Mouse (Mus musculus): Measurements from ENCODE around the gene Fgf22. TPM values are rescaled to one million over a fixed set of nuclear protein-coding genes. Genes with fewer than 3 reads are reported as not detected.

The Fgf22 gene
- polyA plus RNA-seq, 1 experiment, result 1.0 TPM

GRCm38 (mm10) chr10:79779784-79780663, 25.1 kb downstream of the Fgf22 start:
- no peak overlapping the region for H3K27ac ChIP-seq (ENCODE audit: insufficient read depth, low read length)
- H3K27me3 ChIP-seq (ENCODE audit: control insufficient read depth, insufficient read depth, low read length, poor library complexity, severe bottlenecking), result no peaks in the 10 kb centered on the region
- no peaks in the 10 kb centered on the region for H3K9me3 ChIP-seq (replicated peaks; ENCODE audit: control insufficient read depth, insufficient read depth, low read length, poor library complexity, severe bottlenecking)
- TF ChIP-seq CTCF (IDR thresholded peaks at IDR 0.05; ENCODE audit: low read depth, low read length) (peak; percentile 79), POLR2A (IDR thresholded peaks at IDR 0.05; ENCODE audit: insufficient read depth, low read length) (no peak), EP300 (IDR thresholded peaks at IDR 0.05; ENCODE audit: insufficient read depth, low read depth, low read length) (peak; percentile 26; the same call in 1 of the 2 replicates)
- no peaks in the 10 kb centered on the region for H3K4me1 ChIP-seq (ENCODE audit: control insufficient read depth, insufficient read depth, low read length)
- H3K4me3 ChIP-seq (ENCODE audit: low read depth, low read length), result peak overlapping the region; percentile 73
- H3K9ac ChIP-seq (ENCODE audit: low read depth, poor library complexity, severe bottlenecking), result no peak overlapping the region
- no peaks in the 10 kb centered on the region for H3K36me3 ChIP-seq (ENCODE audit: control insufficient read depth, insufficient read depth, low read length, poor library complexity, severe bottlenecking)

- Histone ChIP-seq H3K9me3 (replicated peaks; ENCODE audit: control insufficient read depth, insufficient read depth, low read length, poor library complexity, severe bottlenecking) (no peaks in the 10 kb centered on the region), H3K4me1 (ENCODE audit: control insufficient read depth, insufficient read depth, low read length) (no peaks in the 10 kb centered on the region), H3K9ac (ENCODE audit: low read depth, poor library complexity, severe bottlenecking) (no peak overlapping the region), H3K27ac (ENCODE audit: insufficient read depth, low read length) (no peak overlapping the region), H3K27me3 (ENCODE audit: control insufficient read depth, insufficient read depth, low read length, poor library complexity, severe bottlenecking) (no peaks in the 10 kb centered on the region), H3K36me3 (ENCODE audit: control insufficient read depth, insufficient read depth, low read length, poor library complexity, severe bottlenecking) (no peaks in the 10 kb centered on the region), H3K4me3 (ENCODE audit: low read depth, low read length) (peak overlapping the region; percentile 73)
- no peak for TF ChIP-seq EP300 (IDR thresholded peaks at IDR 0.05; ENCODE audit: insufficient read depth, low read depth, low read length)
- TF ChIP-seq POLR2A (IDR thresholded peaks at IDR 0.05; ENCODE audit: insufficient read depth, low read length), result no peak
- no peak for TF ChIP-seq CTCF (IDR thresholded peaks at IDR 0.05; ENCODE audit: low read depth, low read length)
Observed at GRCm38 (mm10) chr10:79780664-79781015, 25.8 kb downstream of the Fgf22 start.

GRCm38 (mm10) chr10:79781139-79781538, 26.3 kb downstream of the Fgf22 start:
- H3K4me1 ChIP-seq (ENCODE audit: control insufficient read depth, insufficient read depth, low read length), result no peaks in the 10 kb centered on the region
- H3K9me3 ChIP-seq (replicated peaks; ENCODE audit: control insufficient read depth, insufficient read depth, low read length, poor library complexity, severe bottlenecking), result no peaks in the 10 kb centered on the region
- no peak overlapping the region for H3K9ac ChIP-seq (ENCODE audit: low read depth, poor library complexity, severe bottlenecking)
- H3K36me3 ChIP-seq (ENCODE audit: control insufficient read depth, insufficient read depth, low read length, poor library complexity, severe bottlenecking), result no peaks in the 10 kb centered on the region
- TF ChIP-seq CTCF (IDR thresholded peaks at IDR 0.05; ENCODE audit: low read depth, low read length) (no peak), POLR2A (IDR thresholded peaks at IDR 0.05; ENCODE audit: insufficient read depth, low read length) (no peak), EP300 (IDR thresholded peaks at IDR 0.05; ENCODE audit: insufficient read depth, low read depth, low read length) (no peak)
- no peaks in the 10 kb centered on the region for H3K27me3 ChIP-seq (ENCODE audit: control insufficient read depth, insufficient read depth, low read length, poor library complexity, severe bottlenecking)
- H3K27ac ChIP-seq (ENCODE audit: insufficient read depth, low read length), result no peak overlapping the region
- peak overlapping the region; percentile 25 for H3K4me3 ChIP-seq (ENCODE audit: low read depth, low read length)

GRCm38 (mm10) chr10:79781956-79782355, 27.1 kb downstream of the Fgf22 start:
- no peak for TF ChIP-seq EP300 (IDR thresholded peaks at IDR 0.05; ENCODE audit: insufficient read depth, low read depth, low read length)
- no peak for TF ChIP-seq CTCF (IDR thresholded peaks at IDR 0.05; ENCODE audit: low read depth, low read length)
- TF ChIP-seq POLR2A (IDR thresholded peaks at IDR 0.05; ENCODE audit: insufficient read depth, low read length), result no peak
- H3K27ac ChIP-seq (ENCODE audit: insufficient read depth, low read length), result no peak overlapping the region
- H3K9me3 ChIP-seq (replicated peaks; ENCODE audit: control insufficient read depth, insufficient read depth, low read length, poor library complexity, severe bottlenecking), result no peaks in the 10 kb centered on the region
- no peaks in the 10 kb centered on the region for H3K36me3 ChIP-seq (ENCODE audit: control insufficient read depth, insufficient read depth, low read length, poor library complexity, severe bottlenecking)
- H3K27me3 ChIP-seq (ENCODE audit: control insufficient read depth, insufficient read depth, low read length, poor library complexity, severe bottlenecking), result no peaks in the 10 kb centered on the region
- no peak overlapping the region for H3K9ac ChIP-seq (ENCODE audit: low read depth, poor library complexity, severe bottlenecking)
- H3K4me1 ChIP-seq (ENCODE audit: control insufficient read depth, insufficient read depth, low read length), result no peaks in the 10 kb centered on the region
- no peak overlapping the region for H3K4me3 ChIP-seq (ENCODE audit: low read depth, low read length)

GRCm38 (mm10) chr10:79783050-79783449, 28.2 kb downstream of the Fgf22 start:
- Histone ChIP-seq H3K27ac (ENCODE audit: insufficient read depth, low read length) (no peak overlapping the region), H3K9ac (ENCODE audit: low read depth, poor library complexity, severe bottlenecking) (no peak overlapping the region), H3K4me1 (ENCODE audit: control insufficient read depth, insufficient read depth, low read length) (no peaks in the 10 kb centered on the region), H3K9me3 (replicated peaks; ENCODE audit: control insufficient read depth, insufficient read depth, low read length, poor library complexity, severe bottlenecking) (no peaks in the 10 kb centered on the region), H3K36me3 (ENCODE audit: control insufficient read depth, insufficient read depth, low read length, poor library complexity, severe bottlenecking) (no peaks in the 10 kb centered on the region), H3K27me3 (ENCODE audit: control insufficient read depth, insufficient read depth, low read length, poor library complexity, severe bottlenecking) (no peaks in the 10 kb centered on the region), H3K4me3 (ENCODE audit: low read depth, low read length) (no peak overlapping the region)
- TF ChIP-seq POLR2A (IDR thresholded peaks at IDR 0.05; ENCODE audit: insufficient read depth, low read length), result no peak
- TF ChIP-seq CTCF (IDR thresholded peaks at IDR 0.05; ENCODE audit: low read depth, low read length), result no peak
- no peak for TF ChIP-seq EP300 (IDR thresholded peaks at IDR 0.05; ENCODE audit: insufficient read depth, low read depth, low read length)

Measured in ES-Bruce4 (cell line).